Mouse (Mus musculus): Measurements from ENCODE around the gene Runx1.

Gene Runx1

GRCm38 (mm10) chr16:92656750-92657149 is 169.2 kb downstream of the Runx1 start:
- no peak for DNase-seq (ENCODE audit: low spot score in 2 of 2)

DNA sequence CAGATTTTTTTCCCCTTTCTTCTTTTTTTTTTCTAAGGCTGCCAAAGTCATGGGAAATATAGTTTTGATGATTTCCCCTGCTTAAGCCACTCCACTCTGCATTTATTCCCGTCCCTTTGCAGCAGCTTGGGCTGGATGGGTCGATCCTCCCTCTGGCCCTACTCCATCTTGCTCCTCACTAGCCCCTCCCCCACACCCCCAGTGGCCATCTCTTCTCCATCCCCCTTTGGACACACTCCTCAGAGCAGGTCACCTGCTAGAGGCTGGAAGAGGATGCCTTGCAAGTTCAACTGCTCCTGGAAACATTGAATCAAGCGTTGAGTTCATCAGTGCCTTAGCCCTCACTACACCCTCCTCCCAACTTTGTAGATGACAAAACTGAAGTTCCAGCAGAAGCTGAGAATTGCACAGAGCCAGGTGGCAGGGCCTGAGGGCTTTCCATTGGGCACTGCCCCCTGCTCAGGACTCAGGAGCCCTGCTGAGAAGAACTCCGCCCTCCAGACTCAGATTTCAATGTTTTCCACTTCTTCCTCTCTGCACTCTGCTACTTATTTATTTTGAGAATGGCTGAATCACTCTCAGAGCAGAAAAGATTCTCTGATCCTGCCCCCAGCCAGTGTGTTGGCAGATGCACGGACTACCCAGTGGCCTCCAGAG is 171.5 kb downstream of the Runx1 start:
- no peak for DNase-seq (ENCODE audit: low spot score in 2 of 2)

- DNase-seq (ENCODE audit: low spot score in 2 of 2), result no peak
Measured at GRCm38 (mm10) chr16:92653816-92654215, 172.1 kb downstream of the Runx1 start.

DNA sequence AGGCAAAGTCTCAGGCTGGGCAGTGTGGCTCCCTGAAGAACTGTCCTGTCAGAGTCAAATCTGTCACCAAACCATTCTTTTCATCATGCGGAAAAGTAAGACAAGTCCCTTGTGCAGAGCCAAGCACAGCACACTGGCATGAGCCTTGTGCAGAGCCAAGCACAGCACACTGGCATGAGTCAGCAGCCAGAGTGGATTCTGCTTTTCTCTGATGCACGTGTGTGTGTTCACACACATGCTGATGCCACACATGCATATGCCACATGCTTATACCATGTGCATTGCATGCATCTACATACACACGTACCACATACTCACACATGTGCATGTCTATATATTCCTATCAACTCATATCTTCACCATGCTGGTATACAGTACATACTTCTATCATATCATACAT is 174.7 kb downstream of the Runx1 start:
- DNase-seq (ENCODE audit: low spot score in 2 of 2), result no peak

DNA sequence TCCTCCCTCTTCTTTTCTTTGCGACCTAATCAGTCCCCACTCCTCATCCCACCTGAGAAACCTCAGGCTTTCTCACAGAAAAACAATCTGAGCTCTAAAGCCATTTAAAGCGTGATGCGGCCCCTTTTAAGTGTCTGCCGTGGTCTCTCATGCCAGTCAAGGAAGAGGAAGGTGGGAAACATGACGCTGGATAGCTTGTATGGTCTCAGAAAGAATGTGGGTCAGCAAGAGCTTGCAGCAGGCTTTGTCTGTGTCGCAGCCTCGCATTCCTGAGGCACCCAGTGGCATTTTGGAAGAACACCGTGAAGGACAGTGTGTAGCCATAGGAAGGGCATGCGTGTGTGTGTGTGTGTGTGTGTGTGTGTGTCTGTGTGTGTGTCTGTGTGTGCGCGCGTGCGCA is 179.8 kb downstream of the Runx1 start:
- no peak for DNase-seq (ENCODE audit: low spot score in 2 of 2)

DNA sequence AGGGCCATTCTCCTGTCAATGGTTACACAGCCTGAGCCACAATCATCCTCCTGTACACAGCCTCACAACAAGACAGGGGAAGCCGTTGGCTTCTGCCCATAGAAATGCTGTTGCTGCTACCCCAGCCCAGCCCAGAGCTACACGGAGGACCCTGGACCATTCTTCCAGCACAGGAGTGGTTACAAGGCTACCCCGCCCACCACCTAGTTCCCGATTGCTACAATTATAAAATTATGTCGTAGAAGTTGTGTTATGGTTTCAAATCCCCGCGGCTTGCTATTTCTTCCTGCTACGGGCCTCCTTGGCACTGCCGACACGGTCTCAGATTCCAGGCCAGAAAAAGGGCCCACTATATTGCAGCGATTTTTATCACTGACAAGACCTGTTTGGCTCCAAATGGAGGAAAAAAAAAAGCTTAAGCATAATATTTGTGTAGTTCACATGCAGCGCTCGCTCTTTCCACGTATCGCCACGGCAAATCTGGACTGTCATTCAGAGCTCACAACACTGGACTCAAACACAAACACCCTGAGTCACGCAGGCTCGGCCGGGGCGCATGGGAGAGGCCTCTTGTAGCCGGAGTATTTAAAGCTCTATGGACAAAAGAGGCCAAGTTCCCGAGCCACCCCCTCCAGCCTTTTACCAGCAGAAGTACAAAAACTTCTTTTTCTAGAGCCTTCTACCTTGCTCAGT is 180.4 kb downstream of the Runx1 start:
- DNase-seq (ENCODE audit: low spot score in 2 of 2), result no peak

GRCm38 (mm10) chr16:92644718-92645422 is 181.1 kb downstream of the Runx1 start:
- peak; percentile 55 to 69 for DNase-seq (ENCODE audit: low spot score in 2 of 2)

GRCm38 (mm10) chr16:92644315-92644714 is 181.6 kb downstream of the Runx1 start:
- no peak for DNase-seq (ENCODE audit: low spot score in 2 of 2)

GRCm38 (mm10) chr16:92642283-92642682 is 183.7 kb downstream of the Runx1 start:
- no peak for DNase-seq (ENCODE audit: low spot score in 2 of 2)

DNA sequence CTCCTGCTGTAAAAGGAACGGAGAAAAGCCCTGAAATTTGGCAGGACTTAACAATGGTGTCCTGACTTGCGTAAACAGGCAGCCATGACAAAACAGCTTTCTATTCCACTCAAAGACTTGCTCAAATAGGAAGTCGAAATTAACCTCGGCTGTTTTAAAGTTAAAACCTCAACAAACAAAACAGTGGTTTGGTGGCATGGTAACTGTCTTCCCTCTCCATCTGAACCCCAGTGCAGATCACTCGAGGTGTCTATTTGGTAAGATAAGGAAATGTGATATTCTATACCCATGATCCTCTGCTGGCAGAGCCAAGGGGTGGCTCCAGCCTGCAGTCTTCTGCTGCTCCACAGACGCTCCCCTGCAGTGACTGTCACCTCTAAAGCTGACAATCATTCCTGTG is 184.9 kb downstream of the Runx1 start:
- DNase-seq (ENCODE audit: low spot score in 2 of 2), result no peak

- DNase-seq (ENCODE audit: low spot score in 2 of 2), result no peak
Measured at GRCm38 (mm10) chr16:92639093-92639492, 186.9 kb downstream of the Runx1 start.

GRCm38 (mm10) chr16:92637033-92637432 is 188.9 kb downstream of the Runx1 start:
- no peak for DNase-seq (ENCODE audit: low spot score in 2 of 2)

DNA sequence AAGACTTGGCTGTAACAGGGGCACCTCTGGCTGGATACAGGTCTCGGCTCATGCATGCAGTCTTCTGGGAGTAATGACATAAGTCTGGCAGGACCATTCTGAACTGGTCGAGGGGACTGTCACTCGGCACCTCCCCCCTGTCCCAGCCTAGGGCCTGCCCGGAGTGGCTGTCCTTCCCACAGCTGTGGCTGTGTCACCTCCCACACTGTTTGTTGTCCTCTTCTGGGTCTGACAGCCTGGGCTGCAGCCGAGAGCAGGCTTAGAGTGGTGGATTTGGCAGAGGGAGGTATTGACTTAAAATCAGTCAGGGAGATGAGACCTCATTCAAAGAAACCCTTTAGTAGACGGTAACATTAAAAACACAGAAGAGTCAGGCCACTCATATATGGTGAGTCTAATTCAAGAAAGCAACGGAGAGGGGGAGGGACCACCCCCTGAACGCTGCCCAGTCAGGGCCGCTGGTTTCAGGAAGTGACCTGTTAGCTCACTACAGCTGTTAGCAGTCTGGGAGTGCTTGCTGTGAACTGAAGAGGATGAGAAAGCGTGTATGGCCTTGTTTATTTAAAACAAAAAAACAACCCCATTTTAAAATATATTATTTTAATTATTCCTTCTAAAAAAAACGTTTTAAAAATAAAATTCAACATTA is 193.7 kb downstream of the Runx1 start:
- DNase-seq (ENCODE audit: low spot score in 2 of 2), result no peak

GRCm38 (mm10) chr16:92631637-92632036 is 194.3 kb downstream of the Runx1 start:
- DNase-seq (ENCODE audit: low spot score in 2 of 2), result no peak

- no peak for DNase-seq (ENCODE audit: low spot score in 2 of 2)
Measured at GRCm38 (mm10) chr16:92630950-92631349, 195.0 kb downstream of the Runx1 start.

DNA sequence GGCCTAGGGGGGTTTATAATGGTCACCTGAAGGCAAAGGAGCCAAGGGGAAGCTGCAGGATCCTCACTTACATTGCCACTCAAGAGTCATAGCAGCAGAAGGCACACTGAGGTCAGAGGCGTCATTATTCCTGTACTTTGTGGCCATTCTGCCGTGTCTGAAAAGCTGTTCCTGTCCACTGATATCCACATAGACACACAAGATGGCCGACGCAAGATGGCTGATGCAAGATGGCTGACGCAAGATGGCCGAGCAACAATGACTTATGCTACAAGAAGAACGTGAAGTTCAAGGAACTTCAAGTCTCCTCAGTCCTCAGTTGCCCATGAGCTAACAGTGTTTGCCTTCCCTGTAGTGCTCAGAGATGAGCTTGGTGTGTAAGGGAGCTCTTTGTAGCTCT is 196.1 kb downstream of the Runx1 start:
- DNase-seq (ENCODE audit: low spot score in 2 of 2), result no peak

DNA sequence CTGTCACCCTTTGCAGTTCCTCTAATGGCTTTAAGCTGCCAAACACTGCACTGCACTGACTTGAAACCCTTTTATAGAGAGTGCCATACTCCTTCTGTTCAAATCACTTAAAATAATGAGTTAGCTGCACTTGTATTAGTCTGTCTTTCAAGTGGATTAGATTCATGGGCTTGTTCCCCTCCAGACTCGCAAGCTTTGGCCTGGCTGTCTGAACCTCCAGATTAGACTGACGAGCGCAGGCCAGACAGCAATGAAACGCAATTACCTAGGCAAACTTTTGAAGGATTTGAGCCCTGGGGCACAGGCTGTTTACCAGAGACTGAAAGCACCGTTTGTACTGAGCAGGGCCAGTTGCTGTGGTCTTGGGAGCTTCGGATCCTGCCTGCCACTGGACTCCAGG is 198.7 kb downstream of the Runx1 start:
- DNase-seq (ENCODE audit: low spot score in 2 of 2), result no peak

DNA sequence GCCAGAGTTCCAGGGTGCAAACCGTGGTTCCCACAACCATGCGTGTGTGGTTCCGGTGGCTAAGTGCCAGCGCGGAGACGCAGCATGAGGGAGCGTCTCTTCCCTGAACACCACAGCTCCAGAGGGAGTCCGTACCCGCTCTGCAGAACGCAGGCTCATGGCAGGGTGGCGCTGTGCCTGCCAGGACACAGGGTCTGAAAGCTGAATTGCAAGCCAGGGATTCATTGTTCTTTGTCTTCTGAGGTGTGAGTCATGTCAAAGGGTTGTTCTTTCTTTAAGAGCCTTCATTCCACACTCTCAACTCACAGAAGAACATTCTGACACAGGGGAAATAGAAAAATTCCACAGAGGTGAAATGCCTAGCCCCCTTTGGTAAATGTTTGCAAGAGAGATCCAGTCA is 202.0 kb downstream of the Runx1 start:
- no peak for DNase-seq (ENCODE audit: low spot score in 2 of 2)

DNA sequence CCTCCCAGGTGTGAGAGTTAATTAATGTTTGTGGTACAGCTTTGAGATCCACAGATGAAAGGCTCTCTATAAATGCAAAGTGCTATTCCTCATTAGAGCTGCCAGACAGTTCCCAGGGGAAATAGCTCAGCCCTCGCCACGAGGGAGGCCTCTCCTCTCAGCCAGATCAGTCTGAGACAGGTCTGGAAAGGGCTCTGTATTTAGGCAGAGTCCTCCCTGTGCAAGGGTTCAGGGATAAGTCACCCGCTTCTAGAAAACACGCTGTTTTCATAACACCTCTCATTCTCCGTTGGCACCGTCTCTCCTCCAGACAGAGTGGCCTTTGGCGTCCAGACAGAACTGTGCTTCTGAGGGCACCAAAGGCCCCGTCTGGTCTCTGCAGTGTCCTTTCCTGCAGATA is 204.1 kb downstream of the Runx1 start:
- no peak for DNase-seq (ENCODE audit: low spot score in 2 of 2)

- DNase-seq (ENCODE audit: low spot score in 2 of 2), result no peak
Measured at GRCm38 (mm10) chr16:92620841-92621518, 205.0 kb downstream of the Runx1 start.

DNA sequence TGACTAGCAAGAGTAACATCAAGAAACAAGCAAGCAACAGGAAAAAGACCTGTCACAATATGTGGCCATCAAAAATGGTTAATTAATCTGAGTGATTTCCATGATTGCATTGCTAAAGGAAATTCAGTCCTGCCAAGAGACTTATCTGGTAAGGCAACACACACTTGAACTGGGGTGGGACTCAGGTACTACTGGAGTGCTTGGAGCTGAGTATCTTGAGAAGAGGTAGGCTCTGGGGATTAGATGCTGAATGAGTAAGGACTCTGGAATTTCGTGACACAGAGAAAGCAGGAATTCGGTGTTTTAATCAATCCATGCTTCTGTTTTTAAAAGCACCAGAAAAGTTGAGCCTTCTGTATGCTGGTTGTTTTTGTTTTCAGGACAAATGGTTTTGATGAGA is 209.1 kb downstream of the Runx1 start:
- no peak for DNase-seq (ENCODE audit: low spot score in 2 of 2)

DNA sequence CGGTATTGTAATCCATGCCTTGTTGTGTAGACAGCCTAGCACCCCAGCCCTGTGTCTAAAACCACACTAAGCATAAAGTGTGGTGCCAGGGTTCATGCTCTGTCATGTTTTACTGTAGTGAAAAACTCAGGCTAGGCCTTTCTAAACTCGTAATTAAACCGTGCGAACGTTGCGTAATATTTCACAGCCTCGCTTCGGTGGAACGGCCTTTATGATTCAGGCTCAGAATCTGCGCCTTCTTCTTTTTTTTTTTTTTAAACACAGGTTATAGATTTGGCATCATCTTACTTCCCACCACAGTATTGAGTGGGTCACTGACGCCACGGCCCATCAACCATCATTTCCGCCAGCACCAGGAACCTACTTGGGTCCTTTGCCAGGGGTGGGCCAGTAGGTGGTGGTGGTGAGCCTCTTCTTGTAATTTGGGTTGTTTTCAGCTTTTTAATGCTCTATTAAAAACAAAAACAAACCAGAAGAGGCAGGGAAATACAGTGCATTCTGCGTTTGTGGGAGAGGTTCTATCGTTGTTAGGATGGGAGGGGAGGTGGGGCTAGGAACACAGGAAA is 210.6 kb downstream of the Runx1 start:
- DNase-seq (ENCODE audit: low spot score in 2 of 2), result no peak

Measured in thymus, postnatal 10 days (tissue).